Mouse (Mus musculus): ENCODE results near the gene Dst. TPM values are rescaled to one million over a fixed set of nuclear protein-coding genes. Genes with fewer than 3 reads are reported as not detected.

Gene Dst
- total and polyA plus RNA-seq, 3 experiments = 9.1 to 28.0 (median 20.5) TPM

DNA sequence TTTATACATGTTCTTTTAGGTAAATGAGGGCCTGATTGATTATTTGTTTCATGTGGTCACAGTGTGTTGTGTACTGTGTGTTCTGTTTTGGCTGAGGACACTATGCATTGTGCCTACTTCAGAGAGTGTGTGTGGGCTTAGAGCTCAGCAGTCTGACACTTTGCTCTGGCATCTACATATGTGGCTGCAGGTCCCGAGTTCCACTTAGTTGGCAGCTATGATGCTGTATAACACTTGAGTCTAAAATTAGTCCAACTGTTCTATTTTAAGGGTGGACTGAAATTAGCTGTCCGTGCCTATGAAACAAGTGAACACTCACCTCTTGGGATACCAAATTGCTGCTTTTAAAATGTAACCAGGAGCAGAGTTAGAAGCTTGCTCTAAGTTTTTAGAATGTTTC is 113.5 kb downstream of the Dst start:
- dilution Hi-C loops (cut with MboI; ENCODE audit: extremely low pct_ligation_motif_present, extremely low pct_unique_long_range_greater_than_20kb, low sequenced_read_pairs) (no loop called here), in situ Hi-C loops (cut with MboI; ENCODE audit: low pct_ligation_motif_present, low pct_unique_long_range_greater_than_20kb, low sequenced_read_pairs) (no loop called here)
- Histone ChIP-seq H3K4me3 (replicated peaks in 1 of 3; ENCODE audit: low read depth in 2 of 3, low read length in 2 of 3, poor library complexity in 1 of 3) (no peak overlapping the region), H3K27ac (ENCODE audit: insufficient read depth, low read depth) (no peak overlapping the region), H3K9me3 (replicated peaks; ENCODE audit: low read length) (no peaks in the 10 kb centered on the region), H3K9ac (ENCODE audit: insufficient read depth, low read depth) (no peak overlapping the region), H3K79me2 (replicated peaks; ENCODE audit: control insufficient read depth, extremely low read depth, insufficient read depth, poor library complexity, severe bottlenecking) (no peaks in the 10 kb centered on the region), H3K36me3 (replicated peaks in 1 of 2; ENCODE audit: control insufficient read depth in 1 of 2, insufficient read depth in 1 of 2, low read length in 1 of 2) (peaks cover 0 to 13% of the 10 kb centered on the region in 2 experiments), H3K27me3 (replicated peaks) (no peaks in the 10 kb centered on the region), H3K4me1 (ENCODE audit: control insufficient read depth in 1 of 2, insufficient read depth in 2 of 2) (peaks cover 16 to 73% of the 10 kb centered on the region in 2 experiments), H3K4me2 (ENCODE audit: insufficient read depth, low read depth, poor library complexity, severe bottlenecking) (peak overlapping the region; percentile 57)
- peak; percentile 54 for DNase-seq (ENCODE audit: extremely low read depth)
- TF ChIP-seq USF1 (IDR thresholded peaks at IDR 0.05; ENCODE audit: low read depth, low read length) = no peak
- peak; percentile 64 for TF ChIP-seq BHLHE40 (IDR thresholded peaks at IDR 0.05; ENCODE audit: low read depth, low read length)
- TF ChIP-seq MEF2A (IDR thresholded peaks at IDR 0.05; ENCODE audit: borderline replicate concordance, low read depth, low read length) = peak; percentile 91

DNA sequence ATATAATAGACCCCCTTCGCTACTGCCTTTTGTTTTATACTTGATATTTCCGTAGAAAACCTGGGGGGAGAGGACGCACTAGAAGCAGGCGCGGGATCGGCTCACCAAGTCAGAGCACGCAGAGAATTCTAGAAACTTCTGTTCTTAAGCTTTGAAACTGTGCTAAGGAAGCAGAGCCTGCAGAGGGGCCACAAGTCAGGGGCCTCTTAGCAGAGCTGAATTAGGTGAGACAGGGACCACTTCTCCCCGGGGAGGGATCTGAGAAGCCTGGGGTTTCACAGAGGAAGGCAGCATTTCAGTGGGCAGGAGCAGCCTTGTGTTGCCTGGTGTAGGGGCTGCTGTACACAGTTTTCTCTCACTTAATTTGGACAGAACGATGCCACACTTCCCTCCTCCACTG is 115.1 kb downstream of the Dst start:
- Histone ChIP-seq H3K9ac (ENCODE audit: insufficient read depth, low read depth) (0 out of 2 replicates have a peak overlapping the region, but pooled peaks have one; percentile 42), H3K9me3 (replicated peaks; ENCODE audit: low read length) (no peaks in the 10 kb centered on the region), H3K4me1 (ENCODE audit: control insufficient read depth in 1 of 2, insufficient read depth in 2 of 2) (peaks cover 16 to 88% of the 10 kb centered on the region in 2 experiments), H3K27me3 (replicated peaks) (no peaks in the 10 kb centered on the region), H3K4me3 (replicated peaks in 1 of 3; ENCODE audit: low read depth in 2 of 3, low read length in 2 of 3, poor library complexity in 1 of 3) (peak overlapping the region in 1 of 3 experiments; percentile 25), H3K4me2 (ENCODE audit: insufficient read depth, low read depth, poor library complexity, severe bottlenecking) (peak overlapping the region; percentile 68), H3K79me2 (replicated peaks; ENCODE audit: control insufficient read depth, extremely low read depth, insufficient read depth, poor library complexity, severe bottlenecking) (no peaks in the 10 kb centered on the region), H3K36me3 (replicated peaks in 1 of 2; ENCODE audit: control insufficient read depth in 1 of 2, insufficient read depth in 1 of 2, low read length in 1 of 2) (peaks cover 0 to 3% of the 10 kb centered on the region in 2 experiments), H3K27ac (ENCODE audit: insufficient read depth, low read depth) (peak overlapping the region; percentile 15; the same call in 1 of the 2 replicates)
- in situ Hi-C loops (cut with MboI; ENCODE audit: low pct_ligation_motif_present, low pct_unique_long_range_greater_than_20kb, low sequenced_read_pairs) (no loop called here), dilution Hi-C loops (cut with MboI; ENCODE audit: extremely low pct_ligation_motif_present, extremely low pct_unique_long_range_greater_than_20kb, low sequenced_read_pairs) (no loop called here)
- TF ChIP-seq MAFK (IDR thresholded peaks at IDR 0.05; ENCODE audit: insufficient replicate concordance, low read length) = 0 out of 2 replicates have a peak, but pooled peaks have one; percentile 37
- TF ChIP-seq TBP (conservative IDR thresholded peaks at IDR 0.05; ENCODE audit: low read depth, low read length) = peak; percentile 75
- TF ChIP-seq ETS1 (conservative IDR thresholded peaks at IDR 0.05; ENCODE audit: low read depth, low read length) = 0 out of 2 replicates have a peak, but pooled peaks have one; percentile 21
- peak; percentile 33; the same call in 1 of the 2 replicates for TF ChIP-seq MAX (IDR thresholded peaks at IDR 0.05; ENCODE audit: low read length)
- no peak for TF ChIP-seq PAX5 (IDR thresholded peaks at IDR 0.05; ENCODE audit: low read length)
- TF ChIP-seq MEF2A (IDR thresholded peaks at IDR 0.05; ENCODE audit: borderline replicate concordance, low read depth, low read length) = peak; percentile 78
- no peak for TF ChIP-seq E2F4 (IDR thresholded peaks at IDR 0.05; ENCODE audit: insufficient replicate concordance, low read depth, low read length)
- TF ChIP-seq RCOR1 (conservative IDR thresholded peaks at IDR 0.05; ENCODE audit: low read depth, low read length) = peak; percentile 63; the same call in 1 of the 2 replicates
- TF ChIP-seq KAT2A (IDR thresholded peaks at IDR 0.05; ENCODE audit: insufficient replicate concordance, low read length) = no peak
- TF ChIP-seq ELF1 (IDR thresholded peaks at IDR 0.05; ENCODE audit: low read depth, low read length) = 0 out of 2 replicates have a peak, but pooled peaks have one; percentile 24
- TF ChIP-seq MXI1 (IDR thresholded peaks at IDR 0.05; ENCODE audit: low read depth, low read length) = peak; percentile 40; the same call in 1 of the 2 replicates
- TF ChIP-seq IRF4 (IDR thresholded peaks at IDR 0.05; ENCODE audit: low read depth, low read length) = peak; percentile 79
- no peak for TF ChIP-seq POLR2A (IDR thresholded peaks at IDR 0.05; ENCODE audit: low read depth, low read length)
- peak; percentile 71 for TF ChIP-seq BHLHE40 (IDR thresholded peaks at IDR 0.05; ENCODE audit: low read depth, low read length)
- peak; percentile 65; the same call in 1 of the 2 replicates for TF ChIP-seq EP300 (IDR thresholded peaks at IDR 0.05; ENCODE audit: low read length)
- TF ChIP-seq TCF12 (IDR thresholded peaks at IDR 0.05; ENCODE audit: low read depth, low read length) = peak; percentile 51; the same call in 1 of the 2 replicates
- peak; percentile 74; the same call in 1 of the 2 replicates for TF ChIP-seq UBTF (IDR thresholded peaks at IDR 0.05; ENCODE audit: low read depth, low read length)
- DNase-seq (ENCODE audit: extremely low read depth) = peak; percentile 71
